ENCODE assay signal across 21 mouse cellular contexts in the genomic region with DNA sequence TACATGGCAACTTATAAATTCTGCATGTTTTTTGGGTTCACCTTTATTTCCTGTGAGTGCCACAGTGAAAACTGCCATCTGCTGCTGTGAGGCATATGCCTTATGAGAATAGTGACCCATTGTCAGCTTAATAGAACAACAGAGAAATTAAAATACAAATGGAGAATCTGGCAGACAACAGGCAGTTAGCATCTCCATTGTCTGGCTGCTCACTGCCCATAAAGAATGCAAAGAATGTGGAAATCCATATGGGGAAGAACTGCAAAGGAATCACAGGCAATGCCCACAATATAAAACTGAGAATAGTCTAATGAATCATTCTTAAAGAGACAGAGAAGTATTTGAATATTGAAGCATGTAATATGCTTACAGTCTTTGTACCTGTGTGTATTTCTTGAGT. TPM values are rescaled to one million over a fixed set of nuclear protein-coding genes. Genes with fewer than 3 reads are reported as not detected.
"Had no signal": no experiment of that assay in that cellular context is flagged by ENCODE, and none has a peak within 500 bp of the region (broad histone marks: within the 10 kb centered on the region; RNA-seq: fewer than 3 reads in every experiment).

No protein-coding gene starts in this region.

- H3K9ac ChIP-seq: kidney, embryonic 15.5 days; limb, embryonic 12.5 days; limb, embryonic 15.5 days; liver, embryonic 14.5 days; liver, postnatal 0 days; lung, embryonic 14.5 days; midbrain, embryonic 12.5 days; midbrain, embryonic 15.5 days; stomach, embryonic 15.5 days had no signal

- H3K4me1 ChIP-seq: kidney, embryonic 15.5 days; limb, embryonic 15.5 days; midbrain, embryonic 15.5 days; stomach, embryonic 15.5 days had no signal

- DNase-seq: kidney, adult 8-10 months; kidney, postnatal 10 days; kidney, postnatal 36 days; layer of hippocampus, postnatal 36 days; left cerebral cortex, postnatal 4 days; liver, postnatal 0 days; lung, embryonic 14.5 days; right cerebral cortex, postnatal 25 days; spleen, adult 18-20 months; thymus, postnatal 36 days had no signal

- H3K27ac ChIP-seq: kidney, embryonic 15.5 days; limb, embryonic 12.5 days; limb, embryonic 15.5 days; liver, embryonic 14.5 days; macrophage; midbrain, embryonic 12.5 days; midbrain, embryonic 15.5 days; stomach, embryonic 15.5 days had no signal

- H3K36me3 ChIP-seq: kidney, embryonic 15.5 days; limb, embryonic 12.5 days; limb, embryonic 15.5 days; midbrain, embryonic 12.5 days; midbrain, embryonic 15.5 days; stomach, embryonic 15.5 days had no signal

- H3K4me2 ChIP-seq: kidney, embryonic 15.5 days; limb, embryonic 12.5 days; limb, embryonic 15.5 days; liver, embryonic 11.5 days; lung, embryonic 14.5 days; midbrain, embryonic 12.5 days; midbrain, embryonic 15.5 days; stomach, embryonic 15.5 days had no signal

- H3K9me3 ChIP-seq: kidney, embryonic 15.5 days; limb, embryonic 12.5 days; limb, embryonic 15.5 days; midbrain, embryonic 12.5 days; midbrain, embryonic 15.5 days; stomach, embryonic 15.5 days had no signal

- H3K4me3 ChIP-seq: kidney, embryonic 15.5 days; limb, embryonic 12.5 days; limb, embryonic 15.5 days; midbrain, embryonic 12.5 days; midbrain, embryonic 15.5 days; stomach, embryonic 15.5 days had no signal

- H3K27me3 ChIP-seq: kidney, embryonic 15.5 days; limb, embryonic 12.5 days; limb, embryonic 15.5 days; midbrain, embryonic 12.5 days; midbrain, embryonic 15.5 days; stomach, embryonic 15.5 days had no signal

- ATAC-seq: liver, postnatal 0 days; lung, postnatal 0 days; midbrain, embryonic 15.5 days had no signal

RNA-seq across cellular contexts. Expression of a gene that starts 14.5 kb away (rescaled TPM):
- total RNA-seq: megakaryocyte, adult 5-6 weeks had no signal
- polyA plus RNA-seq: liver, embryonic 11.5 days; liver, postnatal 0 days; macrophage had no signal
